ENCODE assay signal across 11 mouse cellular contexts in genomic region chr6:99684899-99685298, GRCm38 (mm10). TPM values are rescaled to one million over a fixed set of nuclear protein-coding genes. Genes with fewer than 3 reads are reported as not detected.
DNase-seq lines count a peak whose midpoint lies in the region; ATAC-seq and TF ChIP-seq lines count a peak whose summit lies in the region.
"Had no signal": no experiment of that assay in that cellular context is flagged by ENCODE, and none has a peak within 500 bp of the region (broad histone marks: within the 10 kb centered on the region; RNA-seq: fewer than 3 reads in every experiment).

No protein-coding gene starts in this region.

- DNase-seq in liver, embryonic 14.5 days (ENCODE audit: low read depth in 3 of 3, low spot score in 3 of 3), result no peak
- DNase-seq in ES-E14 (ENCODE audit: low read depth, low spot score), result peak; percentile 62
- DNase-seq in c-Kit-positive CD71-positive TER-119-positive erythroid progenitor cells, embryonic 14.5 days (ENCODE audit: low spot score), result peak; percentile 20
- peak; percentile 46 for DNase-seq in retina, embryonic 14.5 days (ENCODE audit: low spot score)
- DNase-seq in cerebellum, postnatal 14 days, result no peak
- no peak for DNase-seq in right cerebral cortex, postnatal 14 days
- DNase-seq in heart, adult 8-10 months (ENCODE audit: low spot score), result no peak
- DNase-seq: cerebellum, adult 8-10 months had no signal

- WGBS in liver, embryonic 14.5 days (ENCODE audit: insufficient replicate concordance), result 33% methylated on average over 5 of the region's 5 CpGs
- 42% methylated on average over 5 of the region's 5 CpGs for WGBS in liver, embryonic 12.5 days (ENCODE audit: insufficient replicate concordance)

- H3K4me2 ChIP-seq in liver, embryonic 14.5 days (ENCODE audit: low read depth), result no peak overlapping the region
- no peak overlapping the region for H3K4me2 ChIP-seq in liver, embryonic 12.5 days
- H3K4me2 ChIP-seq: limb, embryonic 15.5 days had no signal

- peak; percentile 79 for TF ChIP-seq CTCF in liver, embryonic 14.5 days (IDR thresholded peaks at IDR 0.05; ENCODE audit: low read depth)

- no peaks in the 10 kb centered on the region for H3K36me3 ChIP-seq in liver, embryonic 14.5 days (replicated peaks; ENCODE audit: control insufficient read depth, insufficient read depth, low read depth)
- H3K36me3 ChIP-seq in liver, embryonic 12.5 days, result no peaks in the 10 kb centered on the region
- H3K36me3 ChIP-seq in ES-E14 (ENCODE audit: control insufficient read depth, insufficient read depth, low read length, poor library complexity, severe bottlenecking), result no peaks in the 10 kb centered on the region
- H3K36me3 ChIP-seq: limb, embryonic 15.5 days had no signal

- TF ChIP-seq EP300 in liver, embryonic 14.5 days (IDR thresholded peaks at IDR 0.05; ENCODE audit: low read depth), result no peak

- no peaks in the 10 kb centered on the region for H3K9me3 ChIP-seq in liver, embryonic 14.5 days (ENCODE audit: control insufficient read depth, low read length)
- H3K9me3 ChIP-seq in liver, embryonic 12.5 days (replicated peaks), result no peaks in the 10 kb centered on the region
- H3K9me3 ChIP-seq in ES-E14 (ENCODE audit: control insufficient read depth, insufficient read depth, low read depth, low read length), result no peaks in the 10 kb centered on the region
- H3K9me3 ChIP-seq: limb, embryonic 15.5 days had no signal

- H3K4me1 ChIP-seq in liver, embryonic 14.5 days (replicated peaks; ENCODE audit: control insufficient read depth in 2 of 2, insufficient read depth in 2 of 2, low read length in 1 of 2), result no peaks in the 10 kb centered on the region
- H3K4me1 ChIP-seq in liver, embryonic 12.5 days, result no peaks in the 10 kb centered on the region
- H3K4me1 ChIP-seq in ES-E14 (ENCODE audit: control insufficient read depth in 2 of 2, insufficient read depth in 2 of 2, low read length in 2 of 2, poor library complexity in 1 of 2), result no peaks in the 10 kb centered on the region
- H3K4me1 ChIP-seq: limb, embryonic 15.5 days had no signal

- no peak overlapping the region for H3K9ac ChIP-seq in liver, embryonic 14.5 days (replicated peaks)
- no peak overlapping the region for H3K9ac ChIP-seq in liver, embryonic 12.5 days
- H3K9ac ChIP-seq in ES-E14 (ENCODE audit: insufficient read depth, low read depth, low read length, poor library complexity, severe bottlenecking), result no peak overlapping the region
- H3K9ac ChIP-seq: limb, embryonic 15.5 days had no signal

- H3K4me3 ChIP-seq in liver, embryonic 14.5 days (ENCODE audit: insufficient read depth in 1 of 2, low read depth in 2 of 2, low read length in 2 of 2), result no peak overlapping the region
- H3K4me3 ChIP-seq in liver, embryonic 12.5 days, result no peak overlapping the region
- no peak overlapping the region for H3K4me3 ChIP-seq in ES-E14 (ENCODE audit: insufficient read depth in 1 of 2, low read depth in 1 of 2, low read length in 2 of 2, poor library complexity in 1 of 2, severe bottlenecking in 1 of 2)
- H3K4me3 ChIP-seq: limb, embryonic 15.5 days had no signal

- no peaks in the 10 kb centered on the region; the same call in 1 of the 2 replicates for H3K27me3 ChIP-seq in liver, embryonic 14.5 days (ENCODE audit: control insufficient read depth, insufficient read depth, low read length)
- H3K27me3 ChIP-seq in liver, embryonic 12.5 days (replicated peaks), result peaks cover 21% of the 10 kb centered on the region

- ATAC-seq in liver, embryonic 14.5 days (ENCODE audit: insufficient read depth), result no peak
- no peak for ATAC-seq in liver, embryonic 12.5 days

- H3K27ac ChIP-seq in liver, embryonic 14.5 days, result no peak overlapping the region
- H3K27ac ChIP-seq in liver, embryonic 12.5 days, result no peak overlapping the region
- no peak overlapping the region for H3K27ac ChIP-seq in ES-E14 (ENCODE audit: insufficient read depth, low read depth, low read length, poor library complexity, severe bottlenecking)
- H3K27ac ChIP-seq: limb, embryonic 15.5 days had no signal

- in situ Hi-C loops in ES-E14 (cut with MboI; ENCODE audit: low sequenced_read_pairs in 2 of 2, unreplicated experiment in 2 of 2), result no loop called here

TF ChIP-seq in ES-E14, 5 proteins besides CTCF, POLR2A, EP300 and RAD21:
- TF ChIP-seq HCFC1 (IDR thresholded peaks at IDR 0.05; ENCODE audit: borderline replicate concordance, insufficient read depth, low read length) (no peak), CHD2 (IDR thresholded peaks at IDR 0.05; ENCODE audit: low read depth, low read length) (no peak), ZC3H11A (IDR thresholded peaks at IDR 0.05; ENCODE audit: borderline replicate concordance, low read depth, low read length) (no peak), MAFK (IDR thresholded peaks at IDR 0.05; ENCODE audit: insufficient read depth, low read depth, low read length) (no peak), ZNF384 (IDR thresholded peaks at IDR 0.05; ENCODE audit: low read depth, low read length) (no peak)

RNA-seq across cellular contexts. Expression of gene Gpr27, which starts 7.6 kb away (rescaled TPM):
- 0.03 TPM in 2 replicates for polyA plus RNA-seq in liver, embryonic 14.5 days (2012; rRNA removed)
- 0.05 TPM in 1 of 2 replicates, not detected in the other for polyA plus RNA-seq in liver, embryonic 14.5 days (2014; fragmentation: Nextera tagmentation; extraction: Ambion mirVana)
- 0.23 and 0.39 TPM in 2 replicates for polyA plus RNA-seq in liver, embryonic 12.5 days (2016; fragmentation: Nextera tagmentation; extraction: Ambion mirVana)
- 1.7 and 2.6 TPM in 2 replicates for total RNA-seq in ES-E14 (2012; rRNA removed)
- total RNA-seq in heart, adult 8-10 months (2022), result 10 to 100 TPM in 3 of 4 experiments, 1 to 10 TPM in 1; 8.6 to 11.3 (median 10.7) TPM

RNA-seq across cellular contexts. Expression of gene Gm20696, which starts 18.3 kb away (rescaled TPM):
- polyA plus RNA-seq in liver, embryonic 14.5 days (2012; rRNA removed), result 0.12 and 0.16 TPM in 2 replicates
- 0.33 and 0.40 TPM in 2 replicates for polyA plus RNA-seq in liver, embryonic 14.5 days (2014; fragmentation: Nextera tagmentation; extraction: Ambion mirVana)
- 1.4 and 3.0 TPM in 2 replicates for polyA plus RNA-seq in liver, embryonic 12.5 days (2016; fragmentation: Nextera tagmentation; extraction: Ambion mirVana)
- 0.58 and 0.74 TPM in 2 replicates for total RNA-seq in ES-E14 (2012; rRNA removed)
- total RNA-seq in heart, adult 8-10 months (2022), result 1 to 10 TPM in 3 of 4 experiments, under 1 TPM in 1; 0.72 to 2.2 (median 1.6) TPM

RNA-seq across cellular contexts. Expression of gene Eif4e3, which starts 18.3 kb away (rescaled TPM):
- 0.95 and 1.5 TPM in 2 replicates for polyA plus RNA-seq in liver, embryonic 14.5 days (2012; rRNA removed)
- polyA plus RNA-seq in liver, embryonic 14.5 days (2014; fragmentation: Nextera tagmentation; extraction: Ambion mirVana), result 1.5 and 1.7 TPM in 2 replicates
- 2.3 and 2.4 TPM in 2 replicates for polyA plus RNA-seq in liver, embryonic 12.5 days (2016; fragmentation: Nextera tagmentation; extraction: Ambion mirVana)
- total RNA-seq in ES-E14 (2012; rRNA removed), result 0.48 and 1.4 TPM in 2 replicates
- 10 to 100 TPM; 40.1 to 57.0 (median 48.9) TPM for total RNA-seq in heart, adult 8-10 months (2022)

RNA-seq across cellular contexts. Expression of gene Prok2, which starts 41.3 kb away (rescaled TPM):
- polyA plus RNA-seq in liver, embryonic 14.5 days (2012; rRNA removed), result 0.03 TPM in 1 of 2 replicates, not detected in the other
- not detected in 2 replicates for polyA plus RNA-seq in liver, embryonic 14.5 days (2014; fragmentation: Nextera tagmentation; extraction: Ambion mirVana)
- not detected in 2 replicates for polyA plus RNA-seq in liver, embryonic 12.5 days (2016; fragmentation: Nextera tagmentation; extraction: Ambion mirVana)
- total RNA-seq in ES-E14 (2012; rRNA removed), result not detected in 2 replicates
- total RNA-seq in heart, adult 8-10 months (2022), result not detected
- total RNA-seq: heart, adult 18-20 months had no signal

Comparison
In these comparisons a context has a peak if more than half of its experiments do, and no peak if none do; other contexts are left out.
1. DNase-seq: peak in ES-E14 (single experiment), c-Kit-positive CD71-positive TER-119-positive erythroid progenitor cells, embryonic 14.5 days (single experiment) and retina, embryonic 14.5 days (single experiment); none in liver, embryonic 14.5 days (0 of 3), cerebellum, postnatal 14 days (0 of 2), right cerebral cortex, postnatal 14 days (single experiment) and heart, adult 8-10 months (single experiment).
2. RNA of gene Eif4e3, which starts 18.3 kb away (total RNA-seq): 40.1 to 57.0 TPM in heart, adult 8-10 months; 0.48 to 1.4 TPM in ES-E14; every median in the first group is over 10 times any median in the second.